Mouse (Mus musculus): ENCODE data around the gene Zbtb18. TPM values are rescaled to one million over a fixed set of nuclear protein-coding genes. Genes with fewer than 3 reads are reported as not detected.

Zbtb18 gene
- 1 to 10 TPM; 2.2 to 3.8 TPM for polyA plus RNA-seq (2017; shearing (Covaris generic))

GRCm38 (mm10) chr1:177442196-177442808 is at the start of gene Zbtb18:
TSS of gene Zbtb18 (plus strand) at chr1:177442351.
- no peak for ATAC-seq

- ATAC-seq = no peak
These were observed 44.7 kb upstream of the Zbtb18 start for GRCm38 (mm10) chr1:177397455-177397854.

GRCm38 (mm10) chr1:177405170-177405569 is 37.0 kb upstream of the Zbtb18 start:
- no peak for ATAC-seq

- ATAC-seq = peak; percentile 69
These were observed 33.5 kb upstream of the Zbtb18 start for GRCm38 (mm10) chr1:177408690-177409089.

GRCm38 (mm10) chr1:177410769-177411348 is 31.3 kb upstream of the Zbtb18 start:
- ATAC-seq = no peak

- ATAC-seq = no peak
These were observed 30.5 kb upstream of the Zbtb18 start for GRCm38 (mm10) chr1:177411359-177412358.

- no peak for ATAC-seq
These were observed 22.8 kb upstream of the Zbtb18 start for GRCm38 (mm10) chr1:177419331-177419730.

GRCm38 (mm10) chr1:177420126-177420525 is 22.0 kb upstream of the Zbtb18 start:
- ATAC-seq = no peak

GRCm38 (mm10) chr1:177427862-177428261 is 14.3 kb upstream of the Zbtb18 start:
- peak; percentile 46 for ATAC-seq

GRCm38 (mm10) chr1:177428338-177428737 is 13.8 kb upstream of the Zbtb18 start:
- peak; percentile 32 for ATAC-seq

- no peak for ATAC-seq
These were observed 13.1 kb upstream of the Zbtb18 start for GRCm38 (mm10) chr1:177429067-177429466.

- no peak for ATAC-seq
These were observed 1.7 kb upstream of the Zbtb18 start for GRCm38 (mm10) chr1:177440411-177440810.

- ATAC-seq = peak; percentile 7
These were observed 1.1 kb upstream of the Zbtb18 start for GRCm38 (mm10) chr1:177440981-177441491.

GRCm38 (mm10) chr1:177441492-177442195 is 507 bp upstream of the Zbtb18 start:
- ATAC-seq = peak; percentile 89

- no peak for ATAC-seq
These were observed 921 bp downstream of the Zbtb18 start for GRCm38 (mm10) chr1:177442821-177443723.

- no peak for ATAC-seq
These were observed 1.8 kb downstream of the Zbtb18 start for GRCm38 (mm10) chr1:177443724-177444482.

- no peak for ATAC-seq
These were observed 2.3 kb downstream of the Zbtb18 start for GRCm38 (mm10) chr1:177444483-177444810.

GRCm38 (mm10) chr1:177444941-177445340 is 2.8 kb downstream of the Zbtb18 start:
- no peak for ATAC-seq

- no peak for ATAC-seq
These were observed 3.4 kb downstream of the Zbtb18 start for GRCm38 (mm10) chr1:177445461-177446130.

GRCm38 (mm10) chr1:177447086-177447485 is 4.9 kb downstream of the Zbtb18 start:
- no peak for ATAC-seq
